Mouse (Mus musculus): ENCODE data around the gene Stk32c. TPM values are rescaled to one million over a fixed set of nuclear protein-coding genes. Genes with fewer than 3 reads are reported as not detected.

Gene Stk32c
- polyA plus RNA-seq, 1 experiment from 2014 or later, result 0.11 TPM

GRCm38 (mm10) chr7:139093781-139094180 lies 119.3 kb downstream of the Stk32c start:
- H3K27ac ChIP-seq (replicated peaks), result no peak overlapping the region
- H3K4me1 ChIP-seq (replicated peaks; ENCODE audit: control insufficient read depth, insufficient read depth), result no peaks in the 10 kb centered on the region
- ATAC-seq (ENCODE audit: low FRiP score, low TSS enrichment) (no peak), DNase-seq (ENCODE audit: low spot score) (no peak)
- H3K27me3 ChIP-seq (ENCODE audit: control insufficient read depth, insufficient read depth, low read length), result no peaks in the 10 kb centered on the region
- no peak overlapping the region for H3K4me3 ChIP-seq (ENCODE audit: low read depth, low read length)
- H3K9me3 ChIP-seq (ENCODE audit: control insufficient read depth, low read length), result no peaks in the 10 kb centered on the region
- no peak for TF ChIP-seq CTCF (IDR thresholded peaks at IDR 0.05; ENCODE audit: low read depth)
- TF ChIP-seq EP300 (optimal IDR thresholded peaks at IDR 0.05), result no peak
- WGBS, result 81% methylated on average over 7 of the region's 7 CpGs
- H3K4me2 ChIP-seq (replicated peaks; ENCODE audit: low read depth), result no peak overlapping the region
- H3K9ac ChIP-seq (ENCODE audit: low read length), result no peak overlapping the region
- H3K36me3 ChIP-seq (ENCODE audit: control insufficient read depth, insufficient read depth, low read length), result no peaks in the 10 kb centered on the region; the same call in 1 of the 2 replicates

- TF ChIP-seq CTCF (IDR thresholded peaks at IDR 0.05; ENCODE audit: low read depth), result no peak
- TF ChIP-seq EP300 (optimal IDR thresholded peaks at IDR 0.05), result no peak
- no peaks in the 10 kb centered on the region for H3K27me3 ChIP-seq (ENCODE audit: control insufficient read depth, insufficient read depth, low read length)
- H3K4me2 ChIP-seq (replicated peaks; ENCODE audit: low read depth), result no peak overlapping the region
- H3K4me3 ChIP-seq (ENCODE audit: low read depth, low read length), result no peak overlapping the region
- H3K9ac ChIP-seq (ENCODE audit: low read length), result no peak overlapping the region
- WGBS, result 82% methylated on average over 5 of the region's 5 CpGs
- ATAC-seq (ENCODE audit: low FRiP score, low TSS enrichment), result no peak
- H3K36me3 ChIP-seq (ENCODE audit: control insufficient read depth, insufficient read depth, low read length), result no peaks in the 10 kb centered on the region; the same call in 1 of the 2 replicates
- no peak overlapping the region for H3K27ac ChIP-seq (replicated peaks)
- H3K9me3 ChIP-seq (ENCODE audit: control insufficient read depth, low read length), result no peaks in the 10 kb centered on the region
- no peak for DNase-seq (ENCODE audit: low spot score)
- H3K4me1 ChIP-seq (replicated peaks; ENCODE audit: control insufficient read depth, insufficient read depth), result no peaks in the 10 kb centered on the region
Measured at GRCm38 (mm10) chr7:139093124-139093523, 120.0 kb downstream of the Stk32c start.

GRCm38 (mm10) chr7:139092676-139093075 lies 120.4 kb downstream of the Stk32c start:
- Histone ChIP-seq H3K27ac (replicated peaks) (no peak overlapping the region), H3K4me1 (replicated peaks; ENCODE audit: control insufficient read depth, insufficient read depth) (no peaks in the 10 kb centered on the region), H3K4me2 (replicated peaks; ENCODE audit: low read depth) (no peak overlapping the region), H3K9ac (ENCODE audit: low read length) (no peak overlapping the region), H3K36me3 (ENCODE audit: control insufficient read depth, insufficient read depth, low read length) (no peaks in the 10 kb centered on the region; the same call in 1 of the 2 replicates), H3K27me3 (ENCODE audit: control insufficient read depth, insufficient read depth, low read length) (no peaks in the 10 kb centered on the region), H3K4me3 (ENCODE audit: low read depth, low read length) (no peak overlapping the region), H3K9me3 (ENCODE audit: control insufficient read depth, low read length) (no peaks in the 10 kb centered on the region)
- ATAC-seq (ENCODE audit: low FRiP score, low TSS enrichment) (no peak), DNase-seq (ENCODE audit: low spot score) (no peak)
- 97% methylated on average over 5 of the region's 5 CpGs for WGBS
- TF ChIP-seq EP300 (optimal IDR thresholded peaks at IDR 0.05), result no peak
- TF ChIP-seq CTCF (IDR thresholded peaks at IDR 0.05; ENCODE audit: low read depth), result no peak

- H3K27ac ChIP-seq (replicated peaks), result no peak overlapping the region
- H3K9me3 ChIP-seq (ENCODE audit: control insufficient read depth, low read length), result no peaks in the 10 kb centered on the region
- H3K36me3 ChIP-seq (ENCODE audit: control insufficient read depth, insufficient read depth, low read length), result no peaks in the 10 kb centered on the region; the same call in 1 of the 2 replicates
- ATAC-seq (ENCODE audit: low FRiP score, low TSS enrichment) (no peak), DNase-seq (ENCODE audit: low spot score) (no peak)
- H3K9ac ChIP-seq (ENCODE audit: low read length), result no peak overlapping the region
- H3K4me2 ChIP-seq (replicated peaks; ENCODE audit: low read depth), result no peak overlapping the region
- TF ChIP-seq EP300 (optimal IDR thresholded peaks at IDR 0.05) (no peak), CTCF (IDR thresholded peaks at IDR 0.05; ENCODE audit: low read depth) (no peak)
- H3K4me1 ChIP-seq (replicated peaks; ENCODE audit: control insufficient read depth, insufficient read depth), result no peaks in the 10 kb centered on the region
- no peaks in the 10 kb centered on the region for H3K27me3 ChIP-seq (ENCODE audit: control insufficient read depth, insufficient read depth, low read length)
- 84% methylated on average over 9 of the region's 9 CpGs for WGBS
- no peak overlapping the region for H3K4me3 ChIP-seq (ENCODE audit: low read depth, low read length)
Measured at GRCm38 (mm10) chr7:139091681-139092080, 121.4 kb downstream of the Stk32c start.

- TF ChIP-seq EP300 (optimal IDR thresholded peaks at IDR 0.05), result no peak
- peak; percentile 15; the same call in 1 of the 2 replicates for TF ChIP-seq CTCF (IDR thresholded peaks at IDR 0.05; ENCODE audit: low read depth)
- no peak overlapping the region for H3K27ac ChIP-seq (replicated peaks)
- H3K27me3 ChIP-seq (ENCODE audit: control insufficient read depth, insufficient read depth, low read length), result no peaks in the 10 kb centered on the region
- H3K4me1 ChIP-seq (replicated peaks; ENCODE audit: control insufficient read depth, insufficient read depth), result no peaks in the 10 kb centered on the region
- DNase-seq (ENCODE audit: low spot score) (no peak), ATAC-seq (ENCODE audit: low FRiP score, low TSS enrichment) (no peak)
- H3K4me2 ChIP-seq (replicated peaks; ENCODE audit: low read depth), result no peak overlapping the region
- H3K9me3 ChIP-seq (ENCODE audit: control insufficient read depth, low read length), result no peaks in the 10 kb centered on the region
- no peak overlapping the region for H3K9ac ChIP-seq (ENCODE audit: low read length)
- H3K4me3 ChIP-seq (ENCODE audit: low read depth, low read length), result no peak overlapping the region
- H3K36me3 ChIP-seq (ENCODE audit: control insufficient read depth, insufficient read depth, low read length), result no peaks in the 10 kb centered on the region
- 78% methylated on average over 12 of the region's 12 CpGs for WGBS
Measured at GRCm38 (mm10) chr7:139089892-139090874, 122.9 kb downstream of the Stk32c start.

- ATAC-seq (ENCODE audit: low FRiP score, low TSS enrichment) (no peak), DNase-seq (ENCODE audit: low spot score) (no peak)
- TF ChIP-seq EP300 (optimal IDR thresholded peaks at IDR 0.05) (no peak), CTCF (IDR thresholded peaks at IDR 0.05; ENCODE audit: low read depth) (no peak)
- Histone ChIP-seq H3K4me3 (ENCODE audit: low read depth, low read length) (no peak overlapping the region), H3K9ac (ENCODE audit: low read length) (no peak overlapping the region), H3K36me3 (ENCODE audit: control insufficient read depth, insufficient read depth, low read length) (no peaks in the 10 kb centered on the region), H3K9me3 (ENCODE audit: control insufficient read depth, low read length) (no peaks in the 10 kb centered on the region), H3K4me2 (replicated peaks; ENCODE audit: low read depth) (no peak overlapping the region), H3K27me3 (ENCODE audit: control insufficient read depth, insufficient read depth, low read length) (no peaks in the 10 kb centered on the region), H3K27ac (replicated peaks) (no peak overlapping the region), H3K4me1 (replicated peaks; ENCODE audit: control insufficient read depth, insufficient read depth) (no peaks in the 10 kb centered on the region)
- 73% methylated on average over 2 of the region's 2 CpGs for WGBS
Measured at GRCm38 (mm10) chr7:139087801-139088200, 125.3 kb downstream of the Stk32c start.
